Comparison of ENCODE assay signal across 18 mouse cellular contexts in the genomic region with DNA sequence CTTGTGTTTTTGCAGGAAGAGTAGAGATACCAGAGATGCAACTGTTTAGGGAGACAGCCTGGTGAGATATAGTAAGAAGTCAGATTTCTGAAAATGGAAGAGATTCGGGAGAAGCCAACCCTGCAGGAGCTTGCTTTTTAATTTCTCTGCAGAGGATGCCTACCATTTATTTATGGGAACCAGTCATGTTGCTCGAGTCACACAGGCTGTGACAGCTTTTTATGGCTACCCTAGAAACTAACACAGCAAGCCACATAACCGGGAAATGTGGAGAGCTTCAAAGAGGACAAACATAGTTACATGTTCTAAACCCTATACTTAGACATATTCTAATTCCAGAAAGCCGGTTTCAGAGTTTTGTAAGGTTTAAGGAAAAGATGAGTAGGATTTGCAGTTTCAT.
"Had no signal": no experiment of that assay in that cellular context is flagged by ENCODE, and none has a peak within 500 bp of the region (broad histone marks: within the 10 kb centered on the region; RNA-seq: fewer than 3 reads in every experiment).

No protein-coding gene starts in this region.

- ATAC-seq: liver, postnatal 0 days; midbrain, embryonic 15.5 days had no signal

- H3K9me3 ChIP-seq: kidney, embryonic 15.5 days; limb, embryonic 12.5 days; liver, embryonic 13.5 days; lung, embryonic 15.5 days; megakaryocyte, embryonic 14.5 days; midbrain, embryonic 15.5 days; neural tube, embryonic 13.5 days had no signal

- H3K27me3 ChIP-seq: kidney, embryonic 15.5 days; limb, embryonic 12.5 days; liver, embryonic 13.5 days; lung, embryonic 15.5 days; megakaryocyte, embryonic 14.5 days; midbrain, embryonic 15.5 days; neural tube, embryonic 13.5 days had no signal

- H3K4me2 ChIP-seq: kidney, embryonic 15.5 days; limb, embryonic 12.5 days; liver, embryonic 13.5 days; lung, embryonic 15.5 days; midbrain, embryonic 11.5 days; midbrain, embryonic 15.5 days; neural tube, embryonic 13.5 days had no signal

- H3K9ac ChIP-seq: kidney, embryonic 15.5 days; limb, embryonic 12.5 days; liver, embryonic 13.5 days; liver, postnatal 0 days; lung, embryonic 15.5 days; midbrain, embryonic 15.5 days; neural tube, embryonic 13.5 days had no signal

- H3K27ac ChIP-seq: kidney, embryonic 15.5 days; limb, embryonic 12.5 days; liver, embryonic 13.5 days; lung, embryonic 15.5 days; macrophage; midbrain, embryonic 15.5 days; neural tube, embryonic 13.5 days; stomach, postnatal 0 days had no signal

- DNase-seq: kidney, adult 2 months; kidney, postnatal 14 days; liver; liver, embryonic 13.5 days; liver, postnatal 0 days; lung, postnatal 14 days; retina, postnatal 1 day; thymus, adult 2 months; thymus, postnatal 25 days had no signal

- H3K36me3 ChIP-seq: kidney, embryonic 15.5 days; limb, embryonic 12.5 days; liver, embryonic 13.5 days; lung, embryonic 15.5 days; midbrain, embryonic 15.5 days; neural tube, embryonic 13.5 days had no signal

- H3K4me3 ChIP-seq: kidney, embryonic 15.5 days; limb, embryonic 12.5 days; liver, embryonic 13.5 days; lung, embryonic 15.5 days; megakaryocyte, embryonic 14.5 days; midbrain, embryonic 15.5 days; neural tube, embryonic 13.5 days had no signal

- H3K4me1 ChIP-seq: kidney, embryonic 15.5 days; limb, embryonic 12.5 days; liver, embryonic 13.5 days; lung, embryonic 15.5 days; megakaryocyte, embryonic 14.5 days; midbrain, embryonic 15.5 days; neural tube, embryonic 13.5 days had no signal
